Mouse (Mus musculus): ENCODE results near the gene Insl5.

Gene Insl5

GRCm38 (mm10) chr4:102989391-102989790 is 37.3 kb downstream of the Insl5 start:
- no peak for DNase-seq

- no peak for DNase-seq
Measured at GRCm38 (mm10) chr4:102988526-102988925, 38.1 kb downstream of the Insl5 start.

GRCm38 (mm10) chr4:102987756-102988155 is 38.9 kb downstream of the Insl5 start:
- no peak for DNase-seq

GRCm38 (mm10) chr4:102987325-102987724 is 39.3 kb downstream of the Insl5 start:
- DNase-seq, result no peak

- peak; percentile 63 to 64 for DNase-seq
Measured at GRCm38 (mm10) chr4:102986917-102987316, 39.7 kb downstream of the Insl5 start.

GRCm38 (mm10) chr4:102986173-102986572 is 40.5 kb downstream of the Insl5 start:
- no peak for DNase-seq

GRCm38 (mm10) chr4:102981709-102982108 is 44.9 kb downstream of the Insl5 start:
- DNase-seq, result no peak

- no peak for DNase-seq
Measured at GRCm38 (mm10) chr4:102979385-102979784, 47.3 kb downstream of the Insl5 start.

- peak; percentile 9 to 16 for DNase-seq
Measured at GRCm38 (mm10) chr4:102978440-102978839, 48.2 kb downstream of the Insl5 start, which contains the start of gene Tctex1d1. Gene Tctex1d1, plus strand, starts transcription at chr4:102978606.

- no peak for DNase-seq
Measured at GRCm38 (mm10) chr4:102977778-102978321, 48.8 kb downstream of the Insl5 start.

- DNase-seq, result no peak
Measured at GRCm38 (mm10) chr4:102976290-102977275, 50.1 kb downstream of the Insl5 start.

GRCm38 (mm10) chr4:102974172-102974571 is 52.5 kb downstream of the Insl5 start:
- DNase-seq, result no peak

GRCm38 (mm10) chr4:102972071-102972470 is 54.6 kb downstream of the Insl5 start:
- no peak for DNase-seq

GRCm38 (mm10) chr4:102971159-102971558 is 55.5 kb downstream of the Insl5 start:
- no peak for DNase-seq

GRCm38 (mm10) chr4:102969599-102969998 is 57.0 kb downstream of the Insl5 start:
- no peak for DNase-seq

All from cerebellum, adult 18-20 months (tissue).